Mouse (Mus musculus): ENCODE data around the gene Cyren. TPM values are rescaled to one million over a fixed set of nuclear protein-coding genes. Genes with fewer than 3 reads are reported as not detected.

The Cyren gene
- polyA plus RNA-seq, 1 experiment from 2014 or later: 13.3 TPM

DNA sequence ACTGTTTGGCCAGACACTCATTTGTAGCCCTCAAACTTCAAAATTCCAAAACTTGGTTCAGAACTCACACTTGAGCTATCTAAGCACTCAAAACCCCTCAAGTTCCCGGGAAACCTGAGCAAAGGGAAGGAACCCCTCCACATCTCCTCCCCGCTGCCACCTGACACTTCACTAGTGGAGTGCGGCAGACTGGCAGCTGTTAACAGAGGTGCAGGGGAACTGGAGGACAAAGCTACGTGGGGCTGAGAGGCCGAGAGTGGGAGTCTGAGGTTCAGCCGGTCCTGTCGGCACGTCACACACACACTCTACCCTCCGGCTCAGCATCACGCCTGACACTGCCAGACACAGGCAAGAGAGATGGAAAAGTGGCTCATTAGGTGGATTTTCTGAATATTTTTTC lies 26.0 kb upstream of the Cyren start:
- 0 out of 2 replicates have a peak, but pooled peaks cover 6% of the 10 kb centered on the region for H3K36me3 ChIP-seq (ENCODE audit: control insufficient read depth, insufficient read depth, low read length)
- no peaks in the 10 kb centered on the region for H3K27me3 ChIP-seq (ENCODE audit: control insufficient read depth, insufficient read depth, low read length)
- H3K4me1 ChIP-seq (ENCODE audit: control insufficient read depth, insufficient read depth, low read length): no peaks in the 10 kb centered on the region
- no peak for DNase-seq (ENCODE audit: low spot score)
- no peak for ATAC-seq (ENCODE audit: insufficient read depth, low FRiP score, low TSS enrichment)
- H3K27ac ChIP-seq (ENCODE audit: low read depth, low read length): no peak overlapping the region
- H3K4me2 ChIP-seq (ENCODE audit: low read depth): no peak overlapping the region
- H3K4me3 ChIP-seq (ENCODE audit: low read depth, low read length): no peak overlapping the region
- peak overlapping the region; percentile 10; the same call in 1 of the 2 replicates for H3K9ac ChIP-seq (ENCODE audit: low read length)
- H3K9me3 ChIP-seq (ENCODE audit: control insufficient read depth, low read length): no peaks in the 10 kb centered on the region
- 93% methylated on average over 10 of the region's 10 CpGs for WGBS

GRCm38 (mm10) chr6:34903441-34903840 lies 25.6 kb upstream of the Cyren start:
- Histone ChIP-seq H3K27me3 (ENCODE audit: control insufficient read depth, insufficient read depth, low read length) (no peaks in the 10 kb centered on the region), H3K4me3 (ENCODE audit: low read depth, low read length) (no peak overlapping the region), H3K9me3 (ENCODE audit: control insufficient read depth, low read length) (no peaks in the 10 kb centered on the region), H3K4me1 (ENCODE audit: control insufficient read depth, insufficient read depth, low read length) (no peaks in the 10 kb centered on the region), H3K4me2 (ENCODE audit: low read depth) (no peak overlapping the region), H3K9ac (ENCODE audit: low read length) (no peak overlapping the region), H3K36me3 (ENCODE audit: control insufficient read depth, insufficient read depth, low read length) (0 out of 2 replicates have a peak, but pooled peaks cover 6% of the 10 kb centered on the region), H3K27ac (ENCODE audit: low read depth, low read length) (no peak overlapping the region)
- DNase-seq (ENCODE audit: low spot score) (no peak), ATAC-seq (ENCODE audit: insufficient read depth, low FRiP score, low TSS enrichment) (no peak)
- WGBS: 84% methylated on average over 5 of the region's 5 CpGs

GRCm38 (mm10) chr6:34902578-34902977 lies 24.7 kb upstream of the Cyren start:
- H3K4me3 ChIP-seq (ENCODE audit: low read depth, low read length): no peak overlapping the region
- H3K27ac ChIP-seq (ENCODE audit: low read depth, low read length): no peak overlapping the region
- WGBS: 93% methylated on average over 7 of the region's 7 CpGs
- H3K4me2 ChIP-seq (ENCODE audit: low read depth): no peak overlapping the region
- H3K27me3 ChIP-seq (ENCODE audit: control insufficient read depth, insufficient read depth, low read length): no peaks in the 10 kb centered on the region
- DNase-seq (ENCODE audit: low spot score): no peak
- H3K36me3 ChIP-seq (ENCODE audit: control insufficient read depth, insufficient read depth, low read length): 0 out of 2 replicates have a peak, but pooled peaks cover 6% of the 10 kb centered on the region
- H3K9ac ChIP-seq (ENCODE audit: low read length): no peak overlapping the region
- no peaks in the 10 kb centered on the region for H3K9me3 ChIP-seq (ENCODE audit: control insufficient read depth, low read length)
- no peak for ATAC-seq (ENCODE audit: insufficient read depth, low FRiP score, low TSS enrichment)
- H3K4me1 ChIP-seq (ENCODE audit: control insufficient read depth, insufficient read depth, low read length): no peaks in the 10 kb centered on the region

DNA sequence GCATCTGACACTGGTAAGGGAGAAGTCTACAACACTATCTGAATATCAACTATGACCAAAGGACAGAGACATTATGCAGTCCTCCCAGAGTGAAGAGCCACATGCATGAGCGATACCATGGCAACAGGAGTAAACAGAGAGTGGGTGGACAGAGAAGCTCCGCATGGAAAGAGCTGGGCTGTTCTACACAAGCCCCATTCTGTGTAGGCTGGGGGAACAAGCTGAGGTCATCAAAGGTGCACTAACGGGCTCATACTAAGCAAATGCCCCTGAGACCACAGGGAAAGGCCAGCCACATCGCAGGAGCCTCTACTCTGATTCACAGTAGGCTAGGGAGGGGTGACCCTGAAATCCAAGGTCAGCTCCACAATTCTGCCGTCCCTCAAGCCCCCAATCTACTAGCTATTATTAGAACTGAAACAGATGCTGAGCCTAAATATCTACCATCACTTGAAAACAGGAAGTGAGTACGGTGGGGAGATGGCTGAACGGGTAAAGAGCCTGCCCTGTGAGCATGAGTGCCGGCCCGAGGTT lies 24.1 kb upstream of the Cyren start:
- 68% methylated on average over 9 of the region's 9 CpGs for WGBS
- H3K4me1 ChIP-seq (ENCODE audit: control insufficient read depth, insufficient read depth, low read length): no peaks in the 10 kb centered on the region
- no peaks in the 10 kb centered on the region for H3K27me3 ChIP-seq (ENCODE audit: control insufficient read depth, insufficient read depth, low read length)
- DNase-seq (ENCODE audit: low spot score) (no peak), ATAC-seq (ENCODE audit: insufficient read depth, low FRiP score, low TSS enrichment) (no peak)
- H3K9ac ChIP-seq (ENCODE audit: low read length): no peak overlapping the region
- H3K4me3 ChIP-seq (ENCODE audit: low read depth, low read length): no peak overlapping the region
- H3K9me3 ChIP-seq (ENCODE audit: control insufficient read depth, low read length): no peaks in the 10 kb centered on the region
- no peak overlapping the region for H3K4me2 ChIP-seq (ENCODE audit: low read depth)
- 0 out of 2 replicates have a peak, but pooled peaks cover 6% of the 10 kb centered on the region for H3K36me3 ChIP-seq (ENCODE audit: control insufficient read depth, insufficient read depth, low read length)
- H3K27ac ChIP-seq (ENCODE audit: low read depth, low read length): no peak overlapping the region

DNA sequence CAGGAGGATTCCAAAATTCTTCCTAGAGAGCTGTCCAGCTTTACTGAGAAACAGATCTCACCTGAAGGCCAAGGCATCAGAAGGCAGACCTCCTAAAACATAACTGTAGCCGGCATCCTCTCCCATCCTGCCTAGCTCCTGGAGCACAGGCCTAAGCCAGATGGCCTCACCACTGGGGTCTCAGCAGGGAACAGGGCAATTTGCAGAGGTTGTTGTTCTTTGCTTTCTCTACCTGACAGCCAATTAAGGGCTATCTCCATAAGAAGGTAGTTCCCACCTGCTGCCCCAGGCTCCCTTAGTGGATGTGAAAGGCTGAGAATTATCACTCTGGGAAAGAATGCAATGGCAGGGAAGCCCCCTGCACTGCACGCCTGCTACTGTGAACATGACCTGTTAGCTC lies 23.1 kb upstream of the Cyren start:
- H3K9ac ChIP-seq (ENCODE audit: low read length): no peak overlapping the region

GRCm38 (mm10) chr6:34899127-34899526 lies 21.3 kb upstream of the Cyren start:
- ATAC-seq (ENCODE audit: insufficient read depth, low FRiP score, low TSS enrichment) (no peak), DNase-seq (ENCODE audit: low spot score) (no peak)
- H3K9ac ChIP-seq (ENCODE audit: low read length): no peak overlapping the region
- no peaks in the 10 kb centered on the region for H3K4me1 ChIP-seq (ENCODE audit: control insufficient read depth, insufficient read depth, low read length)
- H3K27ac ChIP-seq (ENCODE audit: low read depth, low read length): no peak overlapping the region
- H3K9me3 ChIP-seq (ENCODE audit: control insufficient read depth, low read length): no peaks in the 10 kb centered on the region
- no peaks in the 10 kb centered on the region for H3K36me3 ChIP-seq (ENCODE audit: control insufficient read depth, insufficient read depth, low read length)
- 87% methylated on average over 2 of the region's 2 CpGs for WGBS
- H3K27me3 ChIP-seq (ENCODE audit: control insufficient read depth, insufficient read depth, low read length): no peaks in the 10 kb centered on the region
- no peak overlapping the region for H3K4me3 ChIP-seq (ENCODE audit: low read depth, low read length)
- H3K4me2 ChIP-seq (ENCODE audit: low read depth): no peak overlapping the region

More for the DNA sequence above, 23.1 kb upstream of the Cyren start:
- H3K9me3 ChIP-seq (ENCODE audit: control insufficient read depth, low read length): no peaks in the 10 kb centered on the region
- H3K4me1 ChIP-seq (ENCODE audit: control insufficient read depth, insufficient read depth, low read length): no peaks in the 10 kb centered on the region
- DNase-seq (ENCODE audit: low spot score): no peak
- WGBS: 52% methylated on average over 2 of the region's 2 CpGs
- ATAC-seq (ENCODE audit: insufficient read depth, low FRiP score, low TSS enrichment): no peak
- no peak overlapping the region for H3K4me2 ChIP-seq (ENCODE audit: low read depth)
- no peak overlapping the region for H3K4me3 ChIP-seq (ENCODE audit: low read depth, low read length)
- no peak overlapping the region for H3K27ac ChIP-seq (ENCODE audit: low read depth, low read length)
- 0 out of 2 replicates have a peak, but pooled peaks cover 6% of the 10 kb centered on the region for H3K36me3 ChIP-seq (ENCODE audit: control insufficient read depth, insufficient read depth, low read length)
- no peaks in the 10 kb centered on the region for H3K27me3 ChIP-seq (ENCODE audit: control insufficient read depth, insufficient read depth, low read length)

- H3K9me3 ChIP-seq (ENCODE audit: control insufficient read depth, low read length): no peaks in the 10 kb centered on the region
- DNase-seq (ENCODE audit: low spot score) (no peak), ATAC-seq (ENCODE audit: insufficient read depth, low FRiP score, low TSS enrichment) (no peak)
- no peak overlapping the region for H3K4me3 ChIP-seq (ENCODE audit: low read depth, low read length)
- no peaks in the 10 kb centered on the region for H3K27me3 ChIP-seq (ENCODE audit: control insufficient read depth, insufficient read depth, low read length)
- H3K9ac ChIP-seq (ENCODE audit: low read length): no peak overlapping the region
- no peak overlapping the region for H3K27ac ChIP-seq (ENCODE audit: low read depth, low read length)
- H3K4me2 ChIP-seq (ENCODE audit: low read depth): no peak overlapping the region
- peaks cover 6% of the 10 kb centered on the region; the same call in 1 of the 2 replicates for H3K36me3 ChIP-seq (ENCODE audit: control insufficient read depth, insufficient read depth, low read length)
- no peaks in the 10 kb centered on the region for H3K4me1 ChIP-seq (ENCODE audit: control insufficient read depth, insufficient read depth, low read length)
- 60% methylated on average over 16 of the region's 16 CpGs for WGBS
Observed at GRCm38 (mm10) chr6:34896168-34896780, 18.4 kb upstream of the Cyren start.

DNA sequence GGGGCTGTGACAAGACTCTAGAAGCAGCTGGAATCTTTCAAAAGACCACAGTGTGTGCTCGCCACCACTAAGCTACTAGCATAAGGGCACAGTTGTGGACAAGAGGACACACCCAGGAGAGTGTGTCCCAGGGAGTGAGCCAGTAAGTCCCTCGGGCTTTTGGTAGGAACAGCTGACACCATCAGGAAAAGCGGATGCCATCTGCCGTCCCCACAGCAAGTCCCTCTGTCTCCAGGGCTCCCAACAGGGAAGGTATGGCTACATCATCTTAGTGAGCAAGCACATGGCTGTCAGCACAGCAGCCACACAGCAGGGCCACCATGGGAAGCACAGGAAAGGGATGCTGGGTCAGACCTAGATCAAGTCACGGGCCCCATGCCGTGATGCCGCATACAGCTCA lies 17.7 kb upstream of the Cyren start:
- Histone ChIP-seq H3K4me1 (ENCODE audit: control insufficient read depth, insufficient read depth, low read length) (no peaks in the 10 kb centered on the region), H3K9me3 (ENCODE audit: control insufficient read depth, low read length) (no peaks in the 10 kb centered on the region), H3K27me3 (ENCODE audit: control insufficient read depth, insufficient read depth, low read length) (no peaks in the 10 kb centered on the region), H3K36me3 (ENCODE audit: control insufficient read depth, insufficient read depth, low read length) (peaks cover 6% of the 10 kb centered on the region; the same call in 1 of the 2 replicates), H3K4me2 (ENCODE audit: low read depth) (no peak overlapping the region), H3K9ac (ENCODE audit: low read length) (no peak overlapping the region), H3K4me3 (ENCODE audit: low read depth, low read length) (no peak overlapping the region), H3K27ac (ENCODE audit: low read depth, low read length) (no peak overlapping the region)
- WGBS: 80% methylated on average over 7 of the region's 7 CpGs
- no peak for ATAC-seq (ENCODE audit: insufficient read depth, low FRiP score, low TSS enrichment)
- DNase-seq (ENCODE audit: low spot score): no peak

DNA sequence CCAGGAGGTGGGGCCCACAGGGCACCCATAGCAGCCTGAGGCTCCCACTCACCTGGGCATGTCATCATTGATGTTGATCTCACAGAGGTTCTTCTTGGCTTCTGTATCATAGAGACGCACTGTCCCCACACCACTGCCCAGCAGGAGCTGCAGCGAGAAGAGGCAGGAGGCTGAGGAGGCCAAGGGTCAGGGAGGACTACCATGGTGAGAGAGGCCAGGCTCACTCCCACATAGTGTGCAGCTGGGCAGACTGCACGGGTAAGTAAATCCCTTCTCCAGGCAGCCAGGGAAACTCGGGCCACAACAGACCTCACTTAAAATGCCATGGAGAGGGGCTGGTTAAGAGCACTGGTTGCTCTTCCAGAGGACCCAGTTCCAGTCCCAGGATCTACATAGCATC lies 11.3 kb upstream of the Cyren start:
- WGBS: 57% methylated on average over 4 of the region's 4 CpGs

More for the DNA sequence above, 11.3 kb upstream of the Cyren start:
- Histone ChIP-seq H3K36me3 (ENCODE audit: control insufficient read depth, insufficient read depth, low read length) (peaks cover 10% of the 10 kb centered on the region; the same call in 1 of the 2 replicates), H3K27ac (ENCODE audit: low read depth, low read length) (no peak overlapping the region), H3K27me3 (ENCODE audit: control insufficient read depth, insufficient read depth, low read length) (no peaks in the 10 kb centered on the region), H3K4me1 (ENCODE audit: control insufficient read depth, insufficient read depth, low read length) (peaks cover 14% of the 10 kb centered on the region), H3K9me3 (ENCODE audit: control insufficient read depth, low read length) (no peaks in the 10 kb centered on the region), H3K4me2 (ENCODE audit: low read depth) (no peak overlapping the region), H3K9ac (ENCODE audit: low read length) (no peak overlapping the region), H3K4me3 (ENCODE audit: low read depth, low read length) (no peak overlapping the region)
- no peak for ATAC-seq (ENCODE audit: insufficient read depth, low FRiP score, low TSS enrichment)
- DNase-seq (ENCODE audit: low spot score): no peak

All from neural tube, embryonic 11.5 days (tissue).